Mouse (Mus musculus) heart, embryonic 14.5 days (tissue): ENCODE results near the gene P2ry1. TPM values are rescaled to one million over a fixed set of nuclear protein-coding genes. Genes with fewer than 3 reads are reported as not detected.

Experiments
- ATAC-seq: fragments of 200-750 bp; cut with Nextera tagmentation; 2 replicates; pipeline ENCODE4 v1.8.0; 2017; ENCODE audit warnings: low read depth, moderate TSS enrichment; ENCODE audit not compliant: insufficient number of reproducible peaks, insufficient read depth, low FRiP score
- H3K27ac ChIP-seq, 2 experiments: fragments of 200-500 bp in 1 of 2; fragments of 300-500 bp in 1 of 2; sonication (generic) in 1 of 2; replicated peaks in 1 of 2; 2 replicates each; pipeline ENCODE4 v1.5.1; 2012 to 2014; ENCODE audit warnings: low read depth in 2 of 2, low read length in 2 of 2, control low read depth in 1 of 2, mild to moderate bottlenecking in 1 of 2, mixed read lengths in 1 of 2; ENCODE audit not compliant: control insufficient read depth in 1 of 2, insufficient read depth in 1 of 2
- H3K27me3 ChIP-seq: fragments of 300-500 bp; sonication (generic); 2 replicates; pipeline ENCODE4 v1.6.1; 2014; ENCODE audit warnings: mild to moderate bottlenecking, low read length, control low read depth; ENCODE audit not compliant: control insufficient read depth, insufficient read depth
- H3K36me3 ChIP-seq: fragments of 300-500 bp; sonication (generic); 2 replicates; pipeline ENCODE4 v1.6.1; 2014; ENCODE audit warnings: mild to moderate bottlenecking, control low read depth, low read length, mixed read lengths; ENCODE audit not compliant: control insufficient read depth, insufficient read depth
- H3K4me1 ChIP-seq, 2 experiments: fragments of 200-500 bp in 1 of 2; fragments of 300-500 bp in 1 of 2; sonication (generic) in 1 of 2; 2 replicates each; pipeline ENCODE4 v1.6.1; 2012 to 2014; ENCODE audit warnings: low read length in 2 of 2, control low read depth in 1 of 2, mixed read lengths in 1 of 2; ENCODE audit not compliant: control insufficient read depth in 2 of 2, insufficient read depth in 2 of 2
- H3K4me2 ChIP-seq: fragments of 300-500 bp; sonication (generic); 2 replicates; pipeline ENCODE4 v1.6.1; 2014; ENCODE audit warnings: mild to moderate bottlenecking, low read length
- H3K4me3 ChIP-seq, 2 experiments: fragments of 200-500 bp in 1 of 2; fragments of 300-500 bp in 1 of 2; sonication (generic) in 1 of 2; 2 replicates each; pipeline ENCODE4 v1.5.1; 2012 to 2014; ENCODE audit warnings: low read length in 2 of 2, mild to moderate bottlenecking in 2 of 2, control low read depth in 1 of 2, low read depth in 1 of 2, moderate library complexity in 1 of 2; ENCODE audit not compliant: control insufficient read depth in 1 of 2, insufficient read depth in 1 of 2
- H3K9ac ChIP-seq: fragments of 300-500 bp; sonication (generic); 2 replicates; pipeline ENCODE4 v1.6.1; 2014; ENCODE audit warnings: mild to moderate bottlenecking, low read length
- H3K9me3 ChIP-seq: fragments of 300-500 bp; sonication (generic); 2 replicates; pipeline ENCODE4 v1.6.1; 2016; ENCODE audit warnings: low read length, control low read depth; ENCODE audit not compliant: control insufficient read depth
- WGBS: fragments of 180-500 bp; shearing (Covaris S2); extraction: QIAGEN DNeasy Blood & Tissue Kit; methylation state at CpG from one replicate; pipeline ENCODE4 v1.1.7; 2014; 5-methylcytosine and 5-hydroxymethylcytosine counted together
- polyA plus RNA-seq: library from polyadenylated mRNA; unstranded; fragments of >200 nt; fragmentation: Nextera tagmentation; extraction: Ambion mirVana; gene quantifications from 2 replicates; pipeline ENCODE4 v1.2.1, GENCODE M21; 2014

The P2ry1 gene
- polyA plus RNA-seq, 1 experiment from 2014 or later = 5.9 TPM

- H3K4me2 ChIP-seq = no peak overlapping the region
- H3K36me3 ChIP-seq = no peaks in the 10 kb centered on the region
- no peaks in the 10 kb centered on the region for H3K27me3 ChIP-seq
- no peak overlapping the region for H3K9ac ChIP-seq
- 78% methylated on average over 3 of the region's 3 CpGs for WGBS
- no peak overlapping the region for H3K4me3 ChIP-seq
- H3K27ac ChIP-seq = no peak overlapping the region
- 0 out of 4 replicates have a peak, but pooled peaks cover 0 to 2% of the 10 kb centered on the region in 2 experiments for H3K4me1 ChIP-seq
- H3K9me3 ChIP-seq = no peaks in the 10 kb centered on the region
- no peak for ATAC-seq
Observed at GRCm38 (mm10) chr3:60998064-60998463, 4.5 kb upstream of the P2ry1 start.

- Histone ChIP-seq H3K9me3 (no peaks in the 10 kb centered on the region), H3K9ac (no peak overlapping the region), H3K4me2 (no peak overlapping the region), H3K4me3 (no peak overlapping the region), H3K27ac (no peak overlapping the region), H3K36me3 (no peaks in the 10 kb centered on the region), H3K4me1 (peaks cover 0 to 9% of the 10 kb centered on the region in 2 experiments; a peak in 2 of 4 replicates), H3K27me3 (0 out of 2 replicates have a peak, but pooled peaks cover 10% of the 10 kb centered on the region)
- ATAC-seq = no peak
Observed at GRCm38 (mm10) chr3:60999715-61000114, 2.9 kb upstream of the P2ry1 start.

DNA sequence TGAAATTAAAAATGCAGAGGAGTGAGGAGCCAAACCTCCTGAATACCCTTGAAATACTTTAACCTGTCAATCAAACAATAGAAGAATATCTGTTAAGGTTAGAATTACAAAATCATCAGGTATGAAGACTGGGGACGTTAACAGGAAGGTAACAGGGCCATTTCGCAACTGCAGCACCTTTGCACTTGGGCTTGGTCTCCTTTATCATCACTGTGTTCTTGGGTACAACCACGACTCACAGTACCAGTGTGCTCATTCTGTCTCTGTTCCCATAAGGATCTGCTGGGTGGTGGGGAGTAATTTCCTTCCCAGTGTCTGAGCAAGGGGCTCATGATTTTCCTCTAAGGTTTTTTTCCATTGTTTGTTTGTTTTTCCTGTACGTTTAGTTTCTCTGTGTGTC, 1.8 kb upstream of the P2ry1 start:
- 71% methylated on average over 4 of the region's 4 CpGs for WGBS
- H3K27me3 ChIP-seq = 0 out of 2 replicates have a peak, but pooled peaks cover 10% of the 10 kb centered on the region
- H3K9me3 ChIP-seq = no peaks in the 10 kb centered on the region
- H3K4me1 ChIP-seq = peaks cover 0 to 9% of the 10 kb centered on the region in 2 experiments; a peak in 2 of 4 replicates
- H3K27ac ChIP-seq = no peak overlapping the region
- no peak overlapping the region for H3K4me3 ChIP-seq
- H3K4me2 ChIP-seq = no peak overlapping the region
- ATAC-seq = no peak
- no peak overlapping the region for H3K9ac ChIP-seq
- no peaks in the 10 kb centered on the region for H3K36me3 ChIP-seq

- peaks cover 0 to 9% of the 10 kb centered on the region in 2 experiments; a peak in 2 of 4 replicates for H3K4me1 ChIP-seq
Observed at GRCm38 (mm10) chr3:61001852-61002586, 576 bp upstream of the P2ry1 start.

GRCm38 (mm10) chr3:61004611-61005010, 2.0 kb downstream of the P2ry1 start:
- no peaks in the 10 kb centered on the region for H3K9me3 ChIP-seq
- peak overlapping the region; percentile 96 for H3K4me2 ChIP-seq
- 0 out of 2 replicates have a peak, but pooled peaks cover 10% of the 10 kb centered on the region for H3K27me3 ChIP-seq
- peaks cover 0 to 9% of the 10 kb centered on the region in 2 experiments; a peak in 2 of 4 replicates for H3K4me1 ChIP-seq
- 72% methylated on average over 1 of the region's 1 CpGs for WGBS
- no peak overlapping the region for H3K27ac ChIP-seq
- H3K36me3 ChIP-seq = 0 out of 2 replicates have a peak, but pooled peaks cover 7% of the 10 kb centered on the region
- H3K9ac ChIP-seq = no peak overlapping the region
- ATAC-seq = no peak
- H3K4me3 ChIP-seq = peak overlapping the region in 1 of 2 experiments; percentile 83; a peak in 2 of 4 replicates

More at GRCm38 (mm10) chr3:61001852-61002586, 576 bp upstream of the P2ry1 start:
- peak overlapping the region; percentile 96 for H3K4me2 ChIP-seq
- no peaks in the 10 kb centered on the region for H3K9me3 ChIP-seq
- 0 out of 2 replicates have a peak, but pooled peaks cover 10% of the 10 kb centered on the region for H3K27me3 ChIP-seq
- no peak overlapping the region; a peak in 1 of 4 replicates for H3K27ac ChIP-seq
- WGBS = 3% methylated on average over 20 of the region's 20 CpGs
- peak overlapping the region; percentile 78 for H3K9ac ChIP-seq
- H3K36me3 ChIP-seq = 0 out of 2 replicates have a peak, but pooled peaks cover 3% of the 10 kb centered on the region
- ATAC-seq = peak; percentile 15; the same call in 1 of the 2 replicates
- H3K4me3 ChIP-seq = peak overlapping the region; percentile 83 to 99

- Histone ChIP-seq H3K9ac (no peak overlapping the region), H3K36me3 (0 out of 2 replicates have a peak, but pooled peaks cover 7% of the 10 kb centered on the region), H3K4me1 (peaks cover 0 to 3% of the 10 kb centered on the region in 2 experiments; a peak in 1 of 4 replicates), H3K4me2 (no peak overlapping the region), H3K4me3 (no peak overlapping the region), H3K27me3 (no peaks in the 10 kb centered on the region), H3K27ac (no peak overlapping the region), H3K9me3 (no peaks in the 10 kb centered on the region)
- WGBS = 56% methylated on average over 5 of the region's 5 CpGs
- no peak for ATAC-seq
Observed at GRCm38 (mm10) chr3:61011660-61012059, 9.1 kb downstream of the P2ry1 start.

GRCm38 (mm10) chr3:61012550-61012949, 10.0 kb downstream of the P2ry1 start:
- Histone ChIP-seq H3K9me3 (no peaks in the 10 kb centered on the region), H3K4me1 (peaks cover 0 to 3% of the 10 kb centered on the region in 2 experiments; a peak in 1 of 4 replicates), H3K4me2 (no peak overlapping the region), H3K27ac (no peak overlapping the region), H3K4me3 (no peak overlapping the region), H3K27me3 (no peaks in the 10 kb centered on the region), H3K36me3 (no peaks in the 10 kb centered on the region), H3K9ac (no peak overlapping the region)
- no peak for ATAC-seq
